Mouse (Mus musculus): ENCODE data around the gene Dync1h1. TPM values are rescaled to one million over a fixed set of nuclear protein-coding genes. Genes with fewer than 3 reads are reported as not detected.
A peak's percentile ranks its signal among the peaks of the same experiment; 100 is the strongest.
"Not testable (repeated sequence)": the region's sequence is repeated elsewhere in the genome, so short reads cannot be mapped to it uniquely, and the experiment has no call there.

Gene Dync1h1
- polyA plus RNA-seq, 1 experiment from 2014 or later: 63.6 TPM

DNA sequence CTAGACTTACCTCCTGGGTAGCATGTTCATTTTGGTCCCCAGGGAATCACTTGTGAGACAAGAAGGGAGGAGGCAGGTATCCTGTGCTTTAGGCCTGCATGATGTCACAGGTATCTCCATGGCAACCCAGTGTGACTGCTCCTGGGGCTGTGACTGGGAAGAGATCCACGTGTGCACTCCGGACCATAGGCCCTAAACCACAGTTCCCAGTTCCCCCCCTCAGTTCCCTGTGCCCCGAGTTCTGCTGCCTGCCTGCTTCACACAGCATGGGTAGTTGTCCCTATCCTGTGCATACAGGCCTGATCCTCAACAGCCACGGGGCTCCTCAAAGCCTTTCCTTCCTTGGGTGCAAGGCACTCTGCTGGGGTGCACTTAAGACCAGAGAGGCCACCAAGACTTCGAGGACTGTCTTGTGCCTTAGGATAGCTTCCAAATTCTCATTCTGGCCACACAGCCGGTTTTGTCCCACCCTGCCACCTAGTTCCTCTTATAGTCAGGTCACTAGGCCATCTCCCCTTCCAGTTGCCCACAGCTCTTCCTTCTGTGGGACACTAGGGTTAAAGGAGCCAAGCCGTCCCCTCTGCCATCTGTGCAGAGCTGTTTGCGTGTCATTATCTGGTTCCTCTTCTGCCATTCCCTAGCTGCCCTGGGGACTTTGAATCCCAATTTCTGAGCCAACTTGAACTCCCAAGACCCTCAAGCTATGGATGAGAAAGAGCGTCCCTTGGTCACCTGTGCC, 81.5 kb downstream of the Dync1h1 start, which contains the start of gene 1700001K19Rik:
Gene 1700001K19Rik, minus strand, starts transcription at position 59 of the 739 bp plus-strand sequence.
- Histone ChIP-seq H3K36me3 (ENCODE audit: control insufficient read depth, insufficient read depth, low read length) (no peaks in the 10 kb centered on the region; the same call in 1 of the 2 replicates), H3K9me3 (ENCODE audit: control insufficient read depth, low read length) (no peaks in the 10 kb centered on the region), H3K4me1 (ENCODE audit: control insufficient read depth, insufficient read depth, low read length) (no peaks in the 10 kb centered on the region), H3K27me3 (ENCODE audit: control insufficient read depth, insufficient read depth, low read length) (no peaks in the 10 kb centered on the region), H3K27ac (ENCODE audit: low read depth, low read length) (no peak within 1 kb of the TSS), H3K9ac (ENCODE audit: low read depth, low read length) (no peak within 1 kb of the TSS), H3K4me2 (replicated peaks; ENCODE audit: low read depth, low read length) (no peak within 1 kb of the TSS), H3K4me3 (ENCODE audit: low read length) (no peak within 1 kb of the TSS)
- 80% methylated on average over 9 of the region's 9 CpGs for WGBS
- no peak for ATAC-seq (ENCODE audit: low FRiP score, low TSS enrichment)

DNA sequence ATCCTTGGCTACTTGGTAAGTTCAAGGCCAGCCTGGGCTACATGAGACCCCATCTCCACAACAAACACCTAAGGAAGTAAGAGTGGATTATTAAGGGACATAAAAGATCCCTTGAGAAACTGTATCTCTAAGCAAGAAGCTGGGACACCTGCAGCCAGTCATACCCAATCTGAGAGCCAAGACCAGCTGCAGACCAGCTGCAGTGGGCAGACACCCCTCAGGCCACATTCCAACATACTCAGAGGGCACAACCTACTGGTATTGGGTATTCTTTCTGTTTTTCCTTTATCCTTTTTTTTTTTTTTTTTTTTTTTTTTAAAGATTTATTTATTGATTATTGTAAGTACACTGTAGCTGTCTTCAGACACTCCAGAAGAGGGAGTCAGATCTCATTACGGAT, 82.3 kb downstream of the Dync1h1 start:
- no peaks in the 10 kb centered on the region for H3K27me3 ChIP-seq (ENCODE audit: control insufficient read depth, insufficient read depth, low read length)
- H3K4me2 ChIP-seq (replicated peaks; ENCODE audit: low read depth, low read length): no peak overlapping the region
- no peak overlapping the region for H3K9ac ChIP-seq (ENCODE audit: low read depth, low read length)
- ATAC-seq (ENCODE audit: low FRiP score, low TSS enrichment): no peak
- H3K4me3 ChIP-seq (ENCODE audit: low read length): no peak overlapping the region
- H3K4me1 ChIP-seq (ENCODE audit: control insufficient read depth, insufficient read depth, low read length): no peaks in the 10 kb centered on the region
- H3K36me3 ChIP-seq (ENCODE audit: control insufficient read depth, insufficient read depth, low read length): peaks cover 7% of the 10 kb centered on the region; the same call in 1 of the 2 replicates
- no CpG with 5 or more reads among the region's 1 CpGs for WGBS
- H3K27ac ChIP-seq (ENCODE audit: low read depth, low read length): no peak overlapping the region
- no peaks in the 10 kb centered on the region for H3K9me3 ChIP-seq (ENCODE audit: control insufficient read depth, low read length)

DNA sequence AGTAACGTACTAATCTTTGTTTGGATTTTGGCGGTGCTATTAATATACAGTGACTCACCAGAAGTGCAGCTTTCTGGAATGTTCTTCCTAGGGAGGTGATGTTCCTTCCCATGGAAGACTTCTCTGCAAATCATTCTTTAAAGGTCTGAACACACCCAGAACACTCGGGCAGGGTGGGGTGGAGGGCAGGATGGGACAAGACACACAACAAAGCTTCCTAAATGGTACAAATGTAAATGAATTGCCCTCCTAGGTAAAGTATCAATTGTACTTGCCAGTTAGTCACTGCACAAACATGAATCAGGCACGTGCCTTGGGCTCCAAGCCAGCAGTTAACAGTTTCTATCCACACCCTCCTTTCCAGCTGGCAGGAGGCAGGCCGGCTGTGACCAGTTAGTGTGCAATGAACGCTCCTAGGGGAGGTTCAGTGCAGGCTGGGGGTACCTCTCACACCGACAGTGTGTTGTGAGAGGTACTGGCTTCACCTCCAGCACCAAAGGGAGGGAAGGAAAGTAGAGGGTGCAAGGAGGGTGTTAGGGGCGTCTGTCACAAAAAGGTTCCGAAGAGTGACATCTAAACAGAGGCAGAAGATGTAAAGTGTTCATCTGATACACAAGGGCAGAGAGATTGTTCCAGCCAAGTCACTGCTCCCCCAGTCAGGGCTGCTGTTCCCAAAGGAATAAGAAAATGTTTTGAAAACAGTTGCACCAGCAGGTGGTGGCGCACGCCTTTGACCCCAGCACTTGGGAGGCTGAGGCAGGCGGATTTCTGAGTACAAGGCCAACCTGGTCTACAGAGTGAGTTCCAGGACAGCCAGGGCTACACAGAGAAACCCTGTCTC, 86.9 kb downstream of the Dync1h1 start:
- Histone ChIP-seq H3K9ac (ENCODE audit: low read depth, low read length) (0 out of 2 replicates have a peak overlapping the region, but pooled peaks have one; percentile 18), H3K4me1 (ENCODE audit: control insufficient read depth, insufficient read depth, low read length) (no peaks in the 10 kb centered on the region), H3K36me3 (ENCODE audit: control insufficient read depth, insufficient read depth, low read length) (peaks cover 40% of the 10 kb centered on the region), H3K27me3 (ENCODE audit: control insufficient read depth, insufficient read depth, low read length) (no peaks in the 10 kb centered on the region), H3K9me3 (ENCODE audit: control insufficient read depth, low read length) (no peaks in the 10 kb centered on the region), H3K4me2 (replicated peaks; ENCODE audit: low read depth, low read length) (no peak overlapping the region), H3K27ac (ENCODE audit: low read depth, low read length) (no peak overlapping the region), H3K4me3 (ENCODE audit: low read length) (no peak overlapping the region)
- no peak for ATAC-seq (ENCODE audit: low FRiP score, low TSS enrichment)
- WGBS: 73% methylated on average over 12 of the region's 12 CpGs

DNA sequence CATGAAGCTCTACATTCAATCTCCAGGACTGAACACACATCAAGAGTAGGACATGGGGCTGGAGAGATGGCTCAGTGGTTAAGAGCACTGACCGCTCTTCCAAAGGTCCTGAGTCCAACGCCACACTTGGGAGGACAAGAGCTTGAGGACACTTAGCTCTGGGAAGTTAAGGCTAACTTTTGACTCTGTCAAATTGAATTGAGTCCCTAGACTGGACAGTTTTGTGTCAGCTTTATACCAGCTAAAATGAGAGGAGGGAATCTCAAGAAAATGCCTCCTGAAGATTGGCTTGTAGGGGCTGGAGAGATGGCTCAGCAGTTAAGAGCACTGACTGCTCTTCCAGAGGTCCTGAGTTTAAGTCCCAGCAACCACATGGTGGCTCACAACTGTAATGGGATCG, 87.7 kb downstream of the Dync1h1 start:
- ATAC-seq (ENCODE audit: low FRiP score, low TSS enrichment): not testable (repeated sequence)

DNA sequence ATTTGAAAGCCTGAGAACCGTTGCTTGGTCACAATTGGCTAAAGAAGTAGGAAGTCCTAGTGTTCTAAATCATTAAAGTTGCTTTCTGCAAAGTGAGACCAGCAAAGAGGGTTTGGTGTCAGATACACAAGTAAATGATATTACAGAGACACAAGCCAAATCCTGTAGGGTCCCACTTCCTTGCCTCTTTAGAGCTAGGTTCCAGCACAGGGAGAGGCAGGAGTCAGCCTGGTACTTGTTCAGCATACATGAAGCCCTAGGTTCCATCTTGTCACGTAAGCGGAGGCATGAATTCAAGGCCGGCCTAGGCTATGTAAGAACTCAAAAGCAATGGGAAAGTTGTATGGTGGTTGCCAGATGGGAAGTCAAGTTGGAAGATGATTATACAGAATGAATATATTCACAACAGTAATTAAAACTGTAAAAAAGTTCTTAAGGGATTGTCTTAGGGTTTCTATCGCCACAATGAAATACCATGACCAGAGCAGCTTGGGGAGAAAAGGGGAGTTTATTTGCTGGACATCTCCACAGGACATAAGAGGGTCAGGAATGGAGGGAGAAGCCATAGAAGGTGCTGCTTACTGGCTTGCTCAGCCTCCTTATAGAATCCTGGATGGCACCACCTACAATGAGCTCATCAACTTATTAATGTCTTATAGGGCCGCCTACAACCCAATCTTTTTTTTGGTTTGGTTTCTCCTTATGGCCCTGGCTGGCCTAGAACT, 88.8 kb downstream of the Dync1h1 start:
- no peak overlapping the region for H3K9ac ChIP-seq (ENCODE audit: low read depth, low read length)
- no peak overlapping the region for H3K4me2 ChIP-seq (replicated peaks; ENCODE audit: low read depth, low read length)
- 89% methylated on average over 6 of the region's 6 CpGs for WGBS
- no peaks in the 10 kb centered on the region for H3K27me3 ChIP-seq (ENCODE audit: control insufficient read depth, insufficient read depth, low read length)
- H3K36me3 ChIP-seq (ENCODE audit: control insufficient read depth, insufficient read depth, low read length): peaks cover 55% of the 10 kb centered on the region
- peaks cover 9% of the 10 kb centered on the region; the same call in 1 of the 2 replicates for H3K4me1 ChIP-seq (ENCODE audit: control insufficient read depth, insufficient read depth, low read length)
- ATAC-seq (ENCODE audit: low FRiP score, low TSS enrichment): no peak
- H3K9me3 ChIP-seq (ENCODE audit: control insufficient read depth, low read length): no peaks in the 10 kb centered on the region
- no peak overlapping the region for H3K4me3 ChIP-seq (ENCODE audit: low read length)
- no peak overlapping the region for H3K27ac ChIP-seq (ENCODE audit: low read depth, low read length)

More for the DNA sequence above, 87.7 kb downstream of the Dync1h1 start:
- H3K4me3 ChIP-seq (ENCODE audit: low read length); H3K4me2 ChIP-seq (replicated peaks; ENCODE audit: low read depth, low read length); H3K27ac ChIP-seq (ENCODE audit: low read depth, low read length); H3K9ac ChIP-seq (ENCODE audit: low read depth, low read length); H3K27me3 ChIP-seq (ENCODE audit: control insufficient read depth, insufficient read depth, low read length); H3K4me1 ChIP-seq (ENCODE audit: control insufficient read depth, insufficient read depth, low read length); H3K9me3 ChIP-seq (ENCODE audit: control insufficient read depth, low read length): not testable (repeated sequence)
- peaks cover 46% of the 10 kb centered on the region for H3K36me3 ChIP-seq (ENCODE audit: control insufficient read depth, insufficient read depth, low read length)
- 96% methylated on average over 3 of the region's 3 CpGs for WGBS

DNA sequence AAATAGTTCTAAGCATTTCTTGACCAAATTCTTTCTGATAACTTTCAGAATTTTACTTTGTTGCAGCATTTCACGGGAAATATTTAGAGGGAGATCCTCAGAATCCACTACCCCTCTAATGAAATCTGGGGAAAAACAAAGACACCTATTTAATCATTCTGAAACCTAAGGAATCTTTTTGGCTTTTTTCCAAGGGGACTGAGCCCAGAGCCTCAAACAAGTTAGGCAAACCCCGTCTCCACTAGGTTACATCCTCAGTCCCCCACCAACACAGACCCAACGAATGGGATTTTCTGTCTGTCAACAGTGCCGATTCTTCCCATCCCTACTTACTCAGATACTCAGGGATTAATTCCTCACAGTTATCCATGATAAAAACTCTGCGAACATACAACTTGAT, 92.1 kb downstream of the Dync1h1 start:
- H3K4me1 ChIP-seq (ENCODE audit: control insufficient read depth, insufficient read depth, low read length); H3K9me3 ChIP-seq (ENCODE audit: control insufficient read depth, low read length); ATAC-seq (ENCODE audit: low FRiP score, low TSS enrichment); H3K4me3 ChIP-seq (ENCODE audit: low read length); H3K4me2 ChIP-seq (replicated peaks; ENCODE audit: low read depth, low read length); H3K9ac ChIP-seq (ENCODE audit: low read depth, low read length); H3K27me3 ChIP-seq (ENCODE audit: control insufficient read depth, insufficient read depth, low read length); H3K27ac ChIP-seq (ENCODE audit: low read depth, low read length): not testable (repeated sequence)
- H3K36me3 ChIP-seq (ENCODE audit: control insufficient read depth, insufficient read depth, low read length): peaks cover 49% of the 10 kb centered on the region
- WGBS: 88% methylated on average over 5 of the region's 5 CpGs

DNA sequence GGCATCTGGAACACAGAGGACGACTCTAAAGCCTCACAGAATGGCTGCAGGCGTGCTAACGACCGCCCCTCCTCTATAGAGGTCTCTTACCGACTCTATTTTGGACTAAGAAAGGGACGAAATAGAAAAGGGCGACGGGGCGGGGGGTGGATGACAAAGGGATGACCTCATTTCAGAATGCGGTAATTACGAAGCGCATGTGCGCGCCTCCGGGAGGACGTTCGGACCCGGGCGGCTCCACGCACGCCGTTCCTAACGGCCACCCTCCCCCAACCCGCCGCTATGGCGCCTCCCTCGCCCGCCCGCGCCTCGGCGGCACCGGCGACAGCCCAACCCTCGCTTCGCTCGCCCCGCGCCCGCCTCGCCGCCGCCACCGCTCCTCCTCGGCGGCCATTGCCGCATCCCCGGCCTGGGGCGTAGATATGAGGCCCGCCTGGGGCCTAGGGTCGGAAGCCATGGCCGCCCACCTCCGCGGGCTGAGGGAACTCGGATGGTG, 94.5 kb downstream of the Dync1h1 start:
- H3K36me3 ChIP-seq (ENCODE audit: control insufficient read depth, insufficient read depth, low read length): peaks cover 27% of the 10 kb centered on the region
- H3K27me3 ChIP-seq (ENCODE audit: control insufficient read depth, insufficient read depth, low read length): no peaks in the 10 kb centered on the region
- ATAC-seq (ENCODE audit: low FRiP score, low TSS enrichment): peak; percentile 61
- H3K27ac ChIP-seq (ENCODE audit: low read depth, low read length): peak overlapping the region; percentile 84
- H3K9ac ChIP-seq (ENCODE audit: low read depth, low read length): peak overlapping the region; percentile 99
- H3K4me2 ChIP-seq (replicated peaks; ENCODE audit: low read depth, low read length): peak overlapping the region; percentile 48
- no peaks in the 10 kb centered on the region for H3K9me3 ChIP-seq (ENCODE audit: control insufficient read depth, low read length)
- under 1% methylated on average over 50 of the region's 55 CpGs for WGBS
- peak overlapping the region; percentile 100 for H3K4me3 ChIP-seq (ENCODE audit: low read length)
- peaks cover 9% of the 10 kb centered on the region; the same call in 1 of the 2 replicates for H3K4me1 ChIP-seq (ENCODE audit: control insufficient read depth, insufficient read depth, low read length)

DNA sequence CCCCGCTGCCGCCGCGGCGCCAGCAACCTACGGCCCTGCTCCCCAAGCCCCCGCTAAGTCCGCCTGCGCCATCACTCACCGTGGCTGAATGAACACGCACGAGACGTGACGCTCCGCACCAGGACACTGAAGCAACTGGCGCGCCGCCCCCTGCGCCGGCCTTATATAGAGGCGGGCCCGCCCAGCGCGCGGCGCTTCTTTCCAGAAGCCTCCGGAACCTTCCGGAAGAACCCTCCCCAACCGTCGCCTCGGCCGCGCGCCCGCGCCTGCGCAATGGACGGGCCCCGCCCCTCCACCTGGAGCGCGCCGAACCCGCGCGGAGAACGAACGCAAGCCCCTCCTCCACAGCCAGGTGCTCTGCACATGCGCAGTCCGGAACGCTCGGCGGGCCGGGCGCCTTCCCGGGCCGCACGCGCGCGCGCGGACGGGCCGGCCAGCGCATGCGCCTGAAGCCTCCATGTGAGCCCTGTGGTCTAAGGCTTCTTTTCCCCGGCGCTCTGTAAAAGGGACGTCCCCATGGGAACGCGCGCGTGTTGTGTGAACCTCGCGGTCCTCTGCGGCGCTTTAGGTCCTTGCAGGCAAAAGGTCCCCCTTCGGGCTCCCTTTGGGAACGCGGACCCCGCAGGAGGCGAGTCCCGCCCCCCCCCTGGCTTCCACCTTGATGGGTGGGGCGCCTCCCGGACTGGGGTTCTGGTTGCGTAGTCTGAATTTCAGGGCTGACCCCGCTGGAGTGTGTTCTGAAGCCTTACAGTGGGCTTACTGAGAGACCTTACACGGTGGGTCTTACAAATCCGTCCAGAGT, 95.1 kb downstream of the Dync1h1 start:
- Histone ChIP-seq H3K9me3 (ENCODE audit: control insufficient read depth, low read length) (no peaks in the 10 kb centered on the region), H3K4me3 (ENCODE audit: low read length) (peak overlapping the region; percentile 100), H3K27me3 (ENCODE audit: control insufficient read depth, insufficient read depth, low read length) (no peaks in the 10 kb centered on the region), H3K27ac (ENCODE audit: low read depth, low read length) (peak overlapping the region; percentile 84), H3K9ac (ENCODE audit: low read depth, low read length) (peak overlapping the region; percentile 99), H3K36me3 (ENCODE audit: control insufficient read depth, insufficient read depth, low read length) (peaks cover 26% of the 10 kb centered on the region), H3K4me1 (ENCODE audit: control insufficient read depth, insufficient read depth, low read length) (peaks cover 9% of the 10 kb centered on the region; the same call in 1 of the 2 replicates), H3K4me2 (replicated peaks; ENCODE audit: low read depth, low read length) (peak overlapping the region; percentile 82)
- peak; percentile 97 for ATAC-seq (ENCODE audit: low FRiP score, low TSS enrichment)
- WGBS: under 1% methylated on average over 86 of the region's 89 CpGs

Measured in kidney, embryonic 14.5 days (tissue).